Comparison of ENCODE assay signal across 8 mouse cellular contexts in genomic region chr10:128743235-128743634, GRCm38 (mm10). TPM values are rescaled to one million over a fixed set of nuclear protein-coding genes. Genes with fewer than 3 reads are reported as not detected.
A peak's percentile ranks its signal among the peaks of the same experiment; 100 is the strongest.
DNase-seq lines count a peak whose midpoint lies in the region; ATAC-seq and TF ChIP-seq lines count a peak whose summit lies in the region.

No protein-coding gene starts in this region.

- H3K4me2 ChIP-seq in forebrain, embryonic 14.5 days (ENCODE audit: low read length), result peak overlapping the region; percentile 93
- peak overlapping the region; percentile 88 for H3K4me2 ChIP-seq in limb, embryonic 14.5 days (replicated peaks; ENCODE audit: low read depth, low read length, severe bottlenecking)

- no peak for TF ChIP-seq POLR2A in lung, adult 2 months (IDR thresholded peaks at IDR 0.05; ENCODE audit: borderline replicate concordance, extremely low read depth, low read depth, low read length)
- no peak for TF ChIP-seq POLR2A in limb, embryonic 14.5 days (IDR thresholded peaks at IDR 0.05; ENCODE audit: borderline replicate concordance, extremely low read depth, insufficient read depth, insufficient read length)

- no peak for DNase-seq in lung, adult 2 months
- DNase-seq in lung, postnatal 4 days, result no peak
- DNase-seq in forebrain, embryonic 14.5 days (ENCODE audit: low spot score), result peak; percentile 2
- no peak for DNase-seq in limb, embryonic 14.5 days (ENCODE audit: low spot score)
- peak; percentile 40 for DNase-seq in naive thymus-derived CD4-positive, alpha-beta T cell, adult 2 months (ENCODE audit: low read depth)
- no peak for DNase-seq in left cerebral cortex, postnatal 10 days (ENCODE audit: extremely low spot score in 1 of 2, low spot score in 2 of 2)
- DNase-seq in left cerebral cortex, postnatal 36 days (ENCODE audit: low spot score in 2 of 2), result no peak
- no peak for DNase-seq in cerebellum, adult 11 months

- TF ChIP-seq CTCF in lung, adult 2 months (IDR thresholded peaks at IDR 0.05; ENCODE audit: insufficient read depth, low read length), result no peak

- intact Hi-C loops in left cerebral cortex, postnatal 10 days (cut with DNase I), result loop anchor here (5.0 to 10.0 kb wide), 3 partner anchors 36 to 232 kb away; partner anchors contain the start of genes Cdk2 and Gdf11
- intact Hi-C loops in left cerebral cortex, postnatal 36 days (cut with DNase I), result no loop called here

- no peaks in the 10 kb centered on the region for H3K36me3 ChIP-seq in forebrain, embryonic 14.5 days (ENCODE audit: control insufficient read depth, insufficient read depth, low read length)
- H3K36me3 ChIP-seq in limb, embryonic 14.5 days (ENCODE audit: control insufficient read depth, insufficient read depth, low read length), result no peaks in the 10 kb centered on the region

- H3K9me3 ChIP-seq in forebrain, embryonic 14.5 days (replicated peaks; ENCODE audit: control insufficient read depth, low read length), result no peaks in the 10 kb centered on the region
- no peaks in the 10 kb centered on the region for H3K9me3 ChIP-seq in limb, embryonic 14.5 days (ENCODE audit: control insufficient read depth, low read length)

- ATAC-seq in forebrain, embryonic 14.5 days, result no peak
- no peak for ATAC-seq in limb, embryonic 14.5 days (ENCODE audit: low FRiP score, low read depth)

- peaks cover 29% of the 10 kb centered on the region for H3K27me3 ChIP-seq in forebrain, embryonic 14.5 days (replicated peaks; ENCODE audit: control insufficient read depth, insufficient read depth, low read length)
- H3K27me3 ChIP-seq in limb, embryonic 14.5 days (ENCODE audit: control insufficient read depth, insufficient read depth, low read length), result peaks cover 8% of the 10 kb centered on the region; the same call in 1 of the 2 replicates

- H3K4me3 ChIP-seq in lung, adult 2 months (replicated peaks; ENCODE audit: extremely low read depth, low read depth, low read length), result peak overlapping the region; percentile 75
- H3K4me3 ChIP-seq in forebrain, embryonic 14.5 days (ENCODE audit: low read depth, low read length), result peak overlapping the region; percentile 52
- H3K4me3 ChIP-seq in limb, embryonic 14.5 days (replicated peaks; ENCODE audit: low read length), result peak overlapping the region; percentile 72

- no peak overlapping the region for H3K27ac ChIP-seq in forebrain, embryonic 14.5 days (ENCODE audit: low read depth, low read length)
- no peak overlapping the region for H3K27ac ChIP-seq in limb, embryonic 14.5 days (replicated peaks; ENCODE audit: low read depth, low read length)

- 1% methylated on average over 7 of the region's 7 CpGs for WGBS in lung, adult 2 months
- WGBS in forebrain, embryonic 14.5 days, result 10% methylated on average over 7 of the region's 7 CpGs
- 7% methylated on average over 7 of the region's 7 CpGs for WGBS in limb, embryonic 14.5 days

- H3K4me1 ChIP-seq in lung, adult 2 months (ENCODE audit: control insufficient read depth, insufficient read depth, low read length), result peaks cover 20% of the 10 kb centered on the region
- H3K4me1 ChIP-seq in forebrain, embryonic 14.5 days (ENCODE audit: control insufficient read depth, insufficient read depth, low read length), result peaks cover 9% of the 10 kb centered on the region; the same call in 1 of the 2 replicates
- H3K4me1 ChIP-seq in limb, embryonic 14.5 days (ENCODE audit: control insufficient read depth, insufficient read depth, low read length), result peaks cover 16% of the 10 kb centered on the region

- peak overlapping the region; percentile 70 for H3K9ac ChIP-seq in forebrain, embryonic 14.5 days (ENCODE audit: low read length)
- H3K9ac ChIP-seq in limb, embryonic 14.5 days (ENCODE audit: low read depth, low read length, severe bottlenecking), result peak overlapping the region; percentile 71

RNA-seq across cellular contexts. Expression of gene Dgka, which starts 1.4 kb away (rescaled TPM):
- 38.4 and 53.7 TPM in 2 replicates for polyA plus RNA-seq in lung, adult 2 months (2012; rRNA removed)
- 3.8 and 4.5 TPM in 2 replicates for polyA plus RNA-seq in forebrain, embryonic 14.5 days (2014; fragmentation: Nextera tagmentation; extraction: Ambion mirVana)
- polyA plus RNA-seq in limb, embryonic 14.5 days (2012; rRNA removed), result 23.0 and 26.6 TPM in 2 replicates
- 18.4 and 19.9 TPM in 2 replicates for polyA plus RNA-seq in limb, embryonic 14.5 days (2014; fragmentation: Nextera tagmentation; extraction: Ambion mirVana)
- total RNA-seq in left cerebral cortex, postnatal 10 days (2021), result 1 to 10 TPM; 5.7 to 5.8 TPM
- total RNA-seq in left cerebral cortex, postnatal 36 days (2021), result 1 to 10 TPM; 5.6 to 7.8 TPM

RNA-seq across cellular contexts. Expression of gene Pym1, which starts 4.5 kb away (rescaled TPM):
- polyA plus RNA-seq in lung, adult 2 months (2012; rRNA removed), result 15.9 and 22.4 TPM in 2 replicates
- polyA plus RNA-seq in forebrain, embryonic 14.5 days (2014; fragmentation: Nextera tagmentation; extraction: Ambion mirVana), result 48.4 and 55.4 TPM in 2 replicates
- 49.9 and 60.3 TPM in 2 replicates for polyA plus RNA-seq in limb, embryonic 14.5 days (2012; rRNA removed)
- polyA plus RNA-seq in limb, embryonic 14.5 days (2014; fragmentation: Nextera tagmentation; extraction: Ambion mirVana), result 36.0 and 36.8 TPM in 2 replicates
- 10 to 100 TPM; 34.3 to 34.6 TPM for total RNA-seq in left cerebral cortex, postnatal 10 days (2021)
- total RNA-seq in left cerebral cortex, postnatal 36 days (2021), result 10 to 100 TPM; 27.7 to 31.8 TPM

RNA-seq across cellular contexts. Expression of gene Cdk2, which starts 38.4 kb away (rescaled TPM):
- 11.4 and 17.3 TPM in 2 replicates for polyA plus RNA-seq in lung, adult 2 months (2012; rRNA removed)
- polyA plus RNA-seq in forebrain, embryonic 14.5 days (2014; fragmentation: Nextera tagmentation; extraction: Ambion mirVana), result 41.0 and 43.8 TPM in 2 replicates
- polyA plus RNA-seq in limb, embryonic 14.5 days (2012; rRNA removed), result 132 and 148 TPM in 2 replicates
- 106 and 115 TPM in 2 replicates for polyA plus RNA-seq in limb, embryonic 14.5 days (2014; fragmentation: Nextera tagmentation; extraction: Ambion mirVana)
- 1 to 10 TPM; 4.3 to 4.7 TPM for total RNA-seq in left cerebral cortex, postnatal 10 days (2021)
- 1 to 10 TPM; 2.1 to 2.6 TPM for total RNA-seq in left cerebral cortex, postnatal 36 days (2021)

RNA-seq across cellular contexts. Expression of gene Pmel, which starts 39.2 kb away (rescaled TPM):
- polyA plus RNA-seq in lung, adult 2 months (2012; rRNA removed), result 0.36 and 0.51 TPM in 2 replicates
- polyA plus RNA-seq in forebrain, embryonic 14.5 days (2014; fragmentation: Nextera tagmentation; extraction: Ambion mirVana), result 0.27 and 0.83 TPM in 2 replicates
- polyA plus RNA-seq in limb, embryonic 14.5 days (2012; rRNA removed), result 3.7 and 3.8 TPM in 2 replicates
- 4.6 and 5.5 TPM in 2 replicates for polyA plus RNA-seq in limb, embryonic 14.5 days (2014; fragmentation: Nextera tagmentation; extraction: Ambion mirVana)
- total RNA-seq in left cerebral cortex, postnatal 10 days (2021), result under 1 TPM; 0.51 to 0.63 TPM
- total RNA-seq in left cerebral cortex, postnatal 36 days (2021), result under 1 TPM; 0.48 to 0.79 TPM

RNA-seq across cellular contexts. Expression of gene Rab5b, which starts 47.2 kb away (rescaled TPM):
- 80.0 and 109 TPM in 2 replicates for polyA plus RNA-seq in lung, adult 2 months (2012; rRNA removed)
- 89.4 and 98.8 TPM in 2 replicates for polyA plus RNA-seq in forebrain, embryonic 14.5 days (2014; fragmentation: Nextera tagmentation; extraction: Ambion mirVana)
- 88.3 and 96.3 TPM in 2 replicates for polyA plus RNA-seq in limb, embryonic 14.5 days (2012; rRNA removed)
- polyA plus RNA-seq in limb, embryonic 14.5 days (2014; fragmentation: Nextera tagmentation; extraction: Ambion mirVana), result 78.8 and 86.9 TPM in 2 replicates
- 100 to 1,000 TPM; 120 to 121 TPM for total RNA-seq in left cerebral cortex, postnatal 10 days (2021)
- total RNA-seq in left cerebral cortex, postnatal 36 days (2021), result 100 to 1,000 TPM; 129 to 134 TPM

Comparison
In these comparisons a context has a peak if more than half of its experiments do, and no peak if none do; other contexts are left out.
1. DNase-seq: peak in forebrain, embryonic 14.5 days (single experiment) and naive thymus-derived CD4-positive, alpha-beta T cell, adult 2 months (single experiment); none in lung, adult 2 months (single experiment), lung, postnatal 4 days (0 of 2), limb, embryonic 14.5 days (single experiment), left cerebral cortex, postnatal 10 days (0 of 2), left cerebral cortex, postnatal 36 days (0 of 2) and cerebellum, adult 11 months (single experiment).
2. Peak in every context shown above with its lines, with median percentiles within 50 percentile points of each other: H3K4me3 ChIP-seq.